Mouse (Mus musculus): ENCODE data around the gene Trim27.

DNA sequence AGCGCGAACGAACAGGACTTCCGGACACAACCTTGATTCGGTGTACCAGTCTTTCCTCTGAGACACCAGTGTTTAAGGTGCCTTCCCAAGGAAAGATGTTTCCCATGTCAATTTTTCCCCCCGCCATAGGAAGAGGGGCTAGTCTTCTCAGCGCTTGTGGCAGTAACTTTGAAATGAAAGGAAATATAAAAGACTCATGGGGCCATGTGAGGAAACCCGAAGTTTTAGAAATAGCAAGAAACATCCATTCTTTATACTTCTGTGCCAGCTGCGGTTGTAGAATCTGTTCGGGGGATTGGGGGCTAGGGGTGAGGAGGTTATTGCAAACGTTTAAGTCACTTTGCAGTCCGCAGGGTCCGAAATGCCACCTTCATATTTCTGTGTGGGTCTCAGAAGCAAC lies 64.0 kb downstream of the Trim27 start:
- TF ChIP-seq POLR2A (IDR thresholded peaks at IDR 0.05; ENCODE audit: insufficient read depth, low read length) (no peak), EP300 (IDR thresholded peaks at IDR 0.05; ENCODE audit: insufficient read depth, low read depth, low read length) (no peak), CTCF (IDR thresholded peaks at IDR 0.05; ENCODE audit: low read depth, low read length) (no peak)
